Mouse (Mus musculus) neural tube, embryonic 14.5 days (tissue): Measurements from ENCODE around the gene Secisbp2l. TPM values are rescaled to one million over a fixed set of nuclear protein-coding genes. Genes with fewer than 3 reads are reported as not detected.
A peak's percentile ranks its signal among the peaks of the same experiment; 100 is the strongest.

Source experiments
- ATAC-seq: fragments of 200-750 bp; cut with Nextera tagmentation; 2 replicates; pipeline ENCODE4 v1.8.0; 2017; ENCODE audit warnings: low read depth, mild to moderate bottlenecking, moderate TSS enrichment, moderate library complexity
- H3K27ac ChIP-seq: fragments of 300-500 bp; sonication (generic); 2 replicates; pipeline ENCODE4 v1.5.1; 2014; ENCODE audit warnings: low read depth, mild to moderate bottlenecking, control low read depth, low read length, moderate library complexity, mixed read lengths
- H3K27me3 ChIP-seq: fragments of 300-500 bp; sonication (generic); 2 replicates; pipeline ENCODE4 v1.6.1; 2014; ENCODE audit warnings: low read length; ENCODE audit not compliant: control insufficient read depth, insufficient read depth
- H3K36me3 ChIP-seq: fragments of 300-500 bp; sonication (generic); 2 replicates; pipeline ENCODE4 v1.6.1; 2014; ENCODE audit warnings: low read length, mixed read lengths; ENCODE audit not compliant: control insufficient read depth, insufficient read depth
- H3K4me1 ChIP-seq: fragments of 300-500 bp; sonication (generic); 2 replicates; pipeline ENCODE4 v1.6.1; 2014; ENCODE audit warnings: low read length; ENCODE audit not compliant: control insufficient read depth, insufficient read depth
- H3K4me2 ChIP-seq: fragments of 300-500 bp; sonication (generic); 2 replicates; pipeline ENCODE4 v1.6.1; 2014; ENCODE audit warnings: mild to moderate bottlenecking, low read depth, low read length, control low read depth
- H3K4me3 ChIP-seq: fragments of 300-500 bp; sonication (generic); 2 replicates; pipeline ENCODE4 v1.5.1; 2014; ENCODE audit warnings: low read depth, low read length, control low read depth, mixed read lengths
- H3K9ac ChIP-seq: fragments of 300-500 bp; sonication (generic); replicated peaks from 2 replicates; pipeline ENCODE4 v1.6.1; 2014; ENCODE audit warnings: low read depth, mild to moderate bottlenecking, control low read depth, low read length, mixed read lengths
- H3K9me3 ChIP-seq: fragments of 300-500 bp; sonication (generic); 2 replicates; pipeline ENCODE4 v1.6.1; 2016; ENCODE audit warnings: low read length; ENCODE audit not compliant: control insufficient read depth
- WGBS: fragments of 180-500 bp; shearing (Covaris S2); extraction: QIAGEN DNeasy Blood & Tissue Kit; methylation state at CpG from one replicate; pipeline ENCODE4 v1.1.7; 2014; 5-methylcytosine and 5-hydroxymethylcytosine counted together
- polyA plus RNA-seq: library from polyadenylated mRNA; unstranded; fragments of >200 nt; fragmentation: Nextera tagmentation; extraction: Ambion mirVana; gene quantifications from 2 replicates; pipeline ENCODE4 v1.2.1, GENCODE M21; 2014

The Secisbp2l gene
- polyA plus RNA-seq: 42.1 and 45.3 TPM in 2 replicates

GRCm38 (mm10) chr2:125782719-125783109, at the start of gene Secisbp2l:
Gene Secisbp2l (minus strand): TSS chr2:125782870.
- peak within 1 kb of the TSS; percentile 76 for H3K27ac ChIP-seq
- peak within 1 kb of the TSS; percentile 80 for H3K4me3 ChIP-seq
- peaks cover 13% of the 10 kb centered on the region for H3K4me1 ChIP-seq
- no peaks in the 10 kb centered on the region for H3K36me3 ChIP-seq
- no peaks in the 10 kb centered on the region for H3K9me3 ChIP-seq
- WGBS: under 1% methylated on average over 27 of the region's 28 CpGs
- ATAC-seq: peak; percentile 98
- H3K27me3 ChIP-seq: no peaks in the 10 kb centered on the region
- peak within 1 kb of the TSS; percentile 71 for H3K4me2 ChIP-seq
- peak within 1 kb of the TSS; percentile 94 for H3K9ac ChIP-seq

GRCm38 (mm10) chr2:125829924-125830323, 47.3 kb upstream of the Secisbp2l start:
- no peak for ATAC-seq
- Histone ChIP-seq H3K27ac (no peak overlapping the region), H3K9ac (no peak overlapping the region), H3K27me3 (no peaks in the 10 kb centered on the region), H3K9me3 (no peaks in the 10 kb centered on the region), H3K4me1 (no peaks in the 10 kb centered on the region), H3K36me3 (peaks cover 37% of the 10 kb centered on the region), H3K4me2 (no peak overlapping the region), H3K4me3 (no peak overlapping the region)
- 95% methylated on average over 2 of the region's 2 CpGs for WGBS

GRCm38 (mm10) chr2:125827898-125828297, 45.2 kb upstream of the Secisbp2l start:
- Histone ChIP-seq H3K27me3 (no peaks in the 10 kb centered on the region), H3K4me3 (no peak overlapping the region), H3K4me2 (no peak overlapping the region), H3K9me3 (no peaks in the 10 kb centered on the region), H3K27ac (no peak overlapping the region), H3K4me1 (no peaks in the 10 kb centered on the region), H3K36me3 (peaks cover 22% of the 10 kb centered on the region), H3K9ac (no peak overlapping the region)
- WGBS: 93% methylated on average over 4 of the region's 4 CpGs
- no peak; the same call in 1 of the 2 replicates for ATAC-seq

GRCm38 (mm10) chr2:125826201-125826600, 43.5 kb upstream of the Secisbp2l start:
- H3K27me3 ChIP-seq: no peaks in the 10 kb centered on the region
- 36% methylated on average over 4 of the region's 4 CpGs for WGBS
- no peak overlapping the region for H3K27ac ChIP-seq
- no peak overlapping the region for H3K9ac ChIP-seq
- peaks cover 7% of the 10 kb centered on the region for H3K36me3 ChIP-seq
- no peak overlapping the region for H3K4me2 ChIP-seq
- no peaks in the 10 kb centered on the region for H3K9me3 ChIP-seq
- H3K4me3 ChIP-seq: no peak overlapping the region
- H3K4me1 ChIP-seq: no peaks in the 10 kb centered on the region
- ATAC-seq: no peak

- H3K36me3 ChIP-seq: no peaks in the 10 kb centered on the region
- no peaks in the 10 kb centered on the region for H3K4me1 ChIP-seq
- H3K9ac ChIP-seq: no peak overlapping the region
- H3K9me3 ChIP-seq: no peaks in the 10 kb centered on the region
- no peak for ATAC-seq
- WGBS: 93% methylated on average over 4 of the region's 4 CpGs
- H3K4me3 ChIP-seq: no peak overlapping the region
- H3K4me2 ChIP-seq: no peak overlapping the region
- H3K27ac ChIP-seq: no peak overlapping the region
- H3K27me3 ChIP-seq: no peaks in the 10 kb centered on the region
Measured at GRCm38 (mm10) chr2:125820397-125820796, 37.7 kb upstream of the Secisbp2l start.

DNA sequence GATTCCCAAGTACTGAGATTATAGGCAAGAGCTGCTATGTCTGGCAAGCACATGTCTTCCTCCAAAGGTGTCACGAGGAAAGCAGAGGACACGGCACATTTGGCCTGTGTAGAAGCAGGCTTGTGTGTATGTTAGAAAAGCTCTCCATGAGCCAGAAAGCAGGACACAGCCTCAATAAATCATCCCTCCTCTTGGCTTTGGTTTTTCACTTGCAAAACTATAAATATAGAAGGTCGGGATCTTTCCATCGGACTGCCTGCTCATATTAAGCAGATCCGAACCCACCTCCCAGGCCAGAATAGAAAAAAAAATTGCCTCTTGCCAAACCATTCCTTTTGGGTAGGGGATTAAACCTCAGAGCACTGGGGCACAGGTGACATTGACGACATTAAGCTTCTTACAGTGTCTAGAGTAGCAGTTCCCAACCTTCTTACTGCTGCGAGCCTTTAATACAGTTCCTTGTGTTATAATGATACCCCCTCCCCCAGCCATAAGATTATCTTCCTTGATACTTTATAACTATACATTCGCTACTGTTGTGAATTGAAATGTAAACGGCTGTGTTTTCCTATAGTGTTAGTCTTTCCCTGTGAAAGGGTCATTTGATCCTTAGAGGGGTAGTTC, 31.4 kb upstream of the Secisbp2l start:
- Histone ChIP-seq H3K9me3 (no peaks in the 10 kb centered on the region), H3K27ac (no peak overlapping the region), H3K27me3 (no peaks in the 10 kb centered on the region), H3K4me3 (no peak overlapping the region), H3K9ac (no peak overlapping the region), H3K36me3 (no peaks in the 10 kb centered on the region), H3K4me2 (no peak overlapping the region), H3K4me1 (no peaks in the 10 kb centered on the region)
- 76% methylated on average over 9 of the region's 9 CpGs for WGBS
- ATAC-seq: no peak

DNA sequence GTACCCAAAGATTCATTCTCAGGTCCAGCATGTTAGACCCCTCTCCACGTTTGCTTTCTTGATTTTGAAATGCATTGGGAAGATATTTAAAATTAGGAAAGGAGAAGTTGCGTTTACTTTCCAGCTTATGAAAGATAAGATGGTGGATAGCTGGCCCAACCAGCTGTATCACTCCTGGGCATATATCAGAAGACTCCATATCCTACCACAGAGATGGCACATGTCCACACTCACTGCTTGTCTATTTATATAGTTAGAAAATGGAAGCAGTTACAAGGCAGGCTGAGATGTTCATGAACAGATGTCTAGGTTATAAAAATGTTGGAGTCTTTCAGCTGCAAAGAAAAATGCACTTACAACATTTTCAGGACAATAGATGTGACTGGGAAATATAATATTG, 28.7 kb upstream of the Secisbp2l start:
- WGBS: 82% methylated on average over 2 of the region's 2 CpGs
- no peaks in the 10 kb centered on the region for H3K4me1 ChIP-seq
- H3K9me3 ChIP-seq: no peaks in the 10 kb centered on the region
- H3K9ac ChIP-seq: no peak overlapping the region
- no peak overlapping the region for H3K4me3 ChIP-seq
- H3K27ac ChIP-seq: no peak overlapping the region
- no peak for ATAC-seq
- no peak overlapping the region for H3K4me2 ChIP-seq
- no peaks in the 10 kb centered on the region for H3K36me3 ChIP-seq
- no peaks in the 10 kb centered on the region for H3K27me3 ChIP-seq

GRCm38 (mm10) chr2:125809551-125809950, 26.9 kb upstream of the Secisbp2l start:
- H3K4me2 ChIP-seq: no peak overlapping the region
- H3K4me3 ChIP-seq: no peak overlapping the region
- WGBS: 73% methylated on average over 7 of the region's 7 CpGs
- no peaks in the 10 kb centered on the region for H3K27me3 ChIP-seq
- no peaks in the 10 kb centered on the region for H3K36me3 ChIP-seq
- no peak for ATAC-seq
- no peak overlapping the region for H3K9ac ChIP-seq
- H3K4me1 ChIP-seq: no peaks in the 10 kb centered on the region
- no peak overlapping the region for H3K27ac ChIP-seq
- H3K9me3 ChIP-seq: no peaks in the 10 kb centered on the region

DNA sequence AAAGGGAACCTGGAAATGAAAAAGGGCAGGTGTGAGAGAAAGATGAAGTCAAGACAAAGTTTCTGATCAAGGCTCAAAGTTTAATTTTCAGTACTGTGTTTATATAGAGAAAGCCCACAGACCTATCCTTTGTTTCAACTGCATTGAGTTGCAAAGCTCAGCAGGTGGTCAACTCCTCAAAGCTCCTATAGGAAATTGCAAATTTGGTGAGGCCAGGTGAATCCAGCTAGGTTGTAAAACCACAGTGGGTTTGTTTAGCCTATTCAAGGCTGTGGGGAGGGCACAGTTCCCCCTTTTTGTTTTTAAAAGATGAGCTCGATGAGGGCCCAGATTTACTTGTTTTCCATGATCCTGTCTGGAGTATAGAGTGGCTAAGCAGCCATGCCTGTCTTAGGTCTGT, 23.2 kb upstream of the Secisbp2l start:
- no peak for ATAC-seq
- H3K4me1 ChIP-seq: no peaks in the 10 kb centered on the region
- no peak overlapping the region for H3K4me3 ChIP-seq
- no peak overlapping the region for H3K27ac ChIP-seq
- no peaks in the 10 kb centered on the region for H3K9me3 ChIP-seq
- H3K4me2 ChIP-seq: no peak overlapping the region
- no peak overlapping the region for H3K9ac ChIP-seq
- no peaks in the 10 kb centered on the region for H3K36me3 ChIP-seq
- no peaks in the 10 kb centered on the region for H3K27me3 ChIP-seq
- 32% methylated on average over 1 of the region's 1 CpGs for WGBS
